Mouse (Mus musculus) hindbrain, postnatal 0 days (tissue): Measurements from ENCODE around the gene Prkar1b. TPM values are rescaled to one million over a fixed set of nuclear protein-coding genes. Genes with fewer than 3 reads are reported as not detected.

Experiments
- ATAC-seq: fragments of 200-750 bp; cut with Nextera tagmentation; 2 replicates; pipeline ENCODE4 v1.8.0; 2017; ENCODE audit warnings: mild to moderate bottlenecking, moderate TSS enrichment, moderate library complexity
- DNase-seq: peaks from one replicate; pipeline ENCODE4 v3.0.0-alpha.2; 2015; ENCODE audit warnings: low spot score
- H3K27ac ChIP-seq: fragments of 300-500 bp; sonication (generic); 2 replicates; pipeline ENCODE4 v1.5.1; 2014; ENCODE audit warnings: mild to moderate bottlenecking
- H3K27me3 ChIP-seq: fragments of 300-500 bp; sonication (generic); 2 replicates; pipeline ENCODE4 v1.6.1; 2014; ENCODE audit warnings: low read length, mixed read lengths; ENCODE audit not compliant: insufficient read depth
- H3K36me3 ChIP-seq: fragments of 300-500 bp; sonication (generic); 2 replicates; pipeline ENCODE4 v1.6.1; 2014; ENCODE audit warnings: low read length, mixed read lengths; ENCODE audit not compliant: insufficient read depth
- H3K4me1 ChIP-seq: fragments of 300-500 bp; sonication (generic); 2 replicates; pipeline ENCODE4 v1.6.1; 2014; ENCODE audit warnings: antibody characterized with exemption, low read length, mixed read lengths; ENCODE audit not compliant: insufficient read depth
- H3K4me2 ChIP-seq: fragments of 300-500 bp; sonication (generic); 2 replicates; pipeline ENCODE4 v1.6.1; 2014; ENCODE audit warnings: low read depth, mild to moderate bottlenecking, low read length, moderate library complexity, mixed read lengths
- H3K4me3 ChIP-seq: fragments of 300-500 bp; sonication (generic); 2 replicates; pipeline ENCODE4 v1.5.1; 2014; ENCODE audit warnings: low read length
- H3K9ac ChIP-seq: fragments of 300-500 bp; sonication (generic); replicated peaks from 2 replicates; pipeline ENCODE4 v1.6.1; 2014; ENCODE audit warnings: mild to moderate bottlenecking, low read length, moderate library complexity, mixed read lengths
- H3K9me3 ChIP-seq: fragments of 300-500 bp; sonication (generic); 2 replicates; pipeline ENCODE4 v1.6.1; 2016; ENCODE audit warnings: low read length, mixed read lengths
- CTCF ChIP-seq: IDR thresholded peaks from 2 replicates; pipeline ENCODE4 v1.5.1; 2016; ENCODE audit warnings: antibody characterized with exemption, control low read depth, low read depth
- WGBS: fragments of 180-500 bp; shearing (Covaris S2); extraction: QIAGEN DNeasy Blood & Tissue Kit; methylation state at CpG from one replicate; pipeline ENCODE4 v1.1.7; 2014; 5-methylcytosine and 5-hydroxymethylcytosine counted together
- polyA plus RNA-seq: library from polyadenylated mRNA; unstranded; fragments of >200 nt; fragmentation: Nextera tagmentation; extraction: Ambion mirVana; gene quantifications from 2 replicates; pipeline ENCODE4 v1.2.1, GENCODE M21; 2015
- total RNA-seq: library from RNA; depleted of rRNA; stranded (reverse); fragments of >200 nt; gene quantifications from 2 replicates; pipeline ENCODE4 v1.2.3, GENCODE M21; 2014

Prkar1b gene
- total and polyA plus RNA-seq, 2 experiments from 2014 or later: 264 to 322 TPM

DNA sequence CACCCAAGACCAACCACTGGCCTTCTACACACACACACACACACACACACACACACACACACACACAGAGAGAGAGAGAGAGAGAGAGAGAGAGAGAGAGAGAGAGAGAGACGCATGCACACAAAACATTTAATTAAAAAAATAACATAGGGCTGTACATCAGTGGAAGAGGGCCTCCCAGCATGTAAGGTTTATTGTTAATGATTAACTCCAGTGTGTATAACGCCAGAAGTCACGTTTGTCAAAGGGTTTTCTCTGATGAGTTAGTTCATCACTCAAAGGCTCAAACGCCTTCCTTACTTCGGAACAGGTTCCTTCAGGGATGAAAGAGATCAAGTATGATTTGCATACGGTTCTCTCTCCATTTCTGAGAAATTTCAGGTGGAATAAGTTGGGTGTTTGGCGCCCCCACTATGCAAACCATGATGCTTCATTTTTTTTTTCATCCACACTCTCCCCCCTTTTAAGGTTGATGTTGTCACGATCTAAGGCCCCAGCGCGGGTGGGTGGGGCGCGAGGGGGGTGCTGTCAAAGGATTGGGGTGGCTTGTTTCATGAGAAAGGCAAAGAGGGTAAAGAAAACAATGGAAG, 21.2 kb downstream of the Prkar1b start:
- Histone ChIP-seq H3K27me3 (no peaks in the 10 kb centered on the region), H3K9ac (peak overlapping the region; percentile 75), H3K4me3 (peak overlapping the region; percentile 57), H3K9me3 (no peaks in the 10 kb centered on the region), H3K4me1 (0 out of 2 replicates have a peak, but pooled peaks cover 4% of the 10 kb centered on the region), H3K27ac (peak overlapping the region; percentile 84; the same call in 1 of the 2 replicates), H3K4me2 (peak overlapping the region; percentile 83), H3K36me3 (no peaks in the 10 kb centered on the region)
- ATAC-seq (no peak), DNase-seq (peak; percentile 33)
- WGBS: 33% methylated on average over 12 of the region's 12 CpGs
- TF ChIP-seq CTCF: no peak

DNA sequence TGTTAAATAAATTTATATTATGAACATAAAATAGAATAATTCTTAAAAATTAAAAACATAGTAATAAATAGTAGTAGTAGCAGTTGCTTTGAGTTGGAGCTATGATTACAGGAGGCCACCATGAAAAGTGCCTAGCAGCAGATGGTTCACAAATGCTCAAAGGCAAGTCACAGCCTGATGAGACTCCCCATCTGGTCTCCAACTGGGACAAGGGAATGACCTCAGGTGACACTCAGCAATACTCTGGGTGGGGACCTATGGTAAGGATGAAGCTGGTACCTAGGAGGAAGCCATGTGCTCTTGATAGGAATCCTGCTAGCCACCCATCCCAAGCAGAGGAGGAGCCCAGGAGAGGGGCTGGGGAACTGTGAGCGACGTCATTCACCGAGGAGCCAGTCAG, 24.1 kb downstream of the Prkar1b start:
- no peak for TF ChIP-seq CTCF
- 66% methylated on average over 3 of the region's 3 CpGs for WGBS

DNA sequence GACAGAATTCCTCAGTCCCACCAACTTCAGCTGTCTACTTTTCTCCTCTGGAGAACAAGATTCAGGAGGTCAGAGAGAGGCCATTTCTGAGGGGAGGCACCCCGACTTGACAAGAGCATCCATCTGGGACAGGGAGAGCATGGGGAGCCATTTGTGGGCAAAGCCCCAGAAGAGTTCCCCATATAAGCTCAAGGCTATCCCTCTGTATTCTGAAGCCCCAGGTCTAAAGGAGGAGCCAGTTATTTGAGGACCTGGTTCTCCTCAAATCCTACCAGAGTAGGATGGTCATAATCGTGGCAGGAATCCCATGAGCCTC, 30.9 kb downstream of the Prkar1b start:
- no peak for TF ChIP-seq CTCF
- Histone ChIP-seq H3K9me3 (no peaks in the 10 kb centered on the region), H3K27me3 (no peaks in the 10 kb centered on the region), H3K9ac (no peak overlapping the region), H3K27ac (no peak overlapping the region), H3K4me3 (no peak overlapping the region), H3K4me2 (no peak overlapping the region), H3K4me1 (no peaks in the 10 kb centered on the region), H3K36me3 (no peaks in the 10 kb centered on the region)
- WGBS: 78% methylated on average over 2 of the region's 2 CpGs
- DNase-seq (no peak), ATAC-seq (no peak)

More for the DNA sequence above, 24.1 kb downstream of the Prkar1b start:
- H3K27me3 ChIP-seq: no peaks in the 10 kb centered on the region
- H3K4me2 ChIP-seq: no peak overlapping the region
- no peaks in the 10 kb centered on the region for H3K36me3 ChIP-seq
- H3K4me3 ChIP-seq: no peak overlapping the region
- DNase-seq (no peak), ATAC-seq (no peak)
- 0 out of 2 replicates have a peak, but pooled peaks cover 4% of the 10 kb centered on the region for H3K4me1 ChIP-seq
- H3K27ac ChIP-seq: no peak overlapping the region
- no peak overlapping the region for H3K9ac ChIP-seq
- H3K9me3 ChIP-seq: no peaks in the 10 kb centered on the region

DNA sequence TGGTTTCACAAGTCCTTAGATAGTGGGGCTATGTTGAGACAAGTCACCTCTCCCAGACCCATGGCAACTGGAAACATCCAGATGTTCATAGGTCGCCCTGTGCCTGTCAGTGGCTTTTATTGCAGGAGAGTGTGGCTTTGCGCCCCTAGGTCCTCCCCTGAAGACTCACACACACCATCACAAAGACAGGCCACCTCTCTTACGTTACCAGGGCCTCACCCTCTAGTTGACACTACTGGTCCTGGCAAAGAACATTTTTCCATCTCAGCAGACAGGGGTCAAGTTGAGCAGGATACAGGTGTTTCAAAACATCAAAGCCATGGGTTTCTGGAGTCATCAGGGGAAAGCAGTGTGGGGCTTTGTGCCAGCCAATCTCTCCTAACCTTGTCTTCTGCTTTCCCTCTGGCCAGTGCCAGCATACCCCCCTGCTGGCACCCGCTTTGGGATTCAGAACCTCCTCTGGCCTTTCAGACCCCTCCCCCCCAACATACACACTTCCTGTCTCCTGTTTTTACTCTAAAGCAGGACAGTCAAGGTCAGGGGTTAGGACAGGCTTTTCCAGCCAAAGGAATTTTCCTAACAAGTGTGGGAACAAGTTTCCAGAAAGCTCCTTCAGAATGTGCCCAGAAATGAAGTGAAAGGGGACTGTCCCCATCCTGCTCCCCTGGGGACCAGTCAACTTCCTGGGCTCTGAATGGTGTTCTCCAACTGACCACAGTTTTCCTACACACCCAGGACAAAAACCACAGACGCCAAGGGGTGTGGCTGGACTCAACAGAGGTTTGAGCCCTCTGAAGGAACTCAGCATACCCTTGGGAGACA, 31.5 kb downstream of the Prkar1b start:
- WGBS: 77% methylated on average over 5 of the region's 5 CpGs
- H3K9me3 ChIP-seq: no peaks in the 10 kb centered on the region

DNA sequence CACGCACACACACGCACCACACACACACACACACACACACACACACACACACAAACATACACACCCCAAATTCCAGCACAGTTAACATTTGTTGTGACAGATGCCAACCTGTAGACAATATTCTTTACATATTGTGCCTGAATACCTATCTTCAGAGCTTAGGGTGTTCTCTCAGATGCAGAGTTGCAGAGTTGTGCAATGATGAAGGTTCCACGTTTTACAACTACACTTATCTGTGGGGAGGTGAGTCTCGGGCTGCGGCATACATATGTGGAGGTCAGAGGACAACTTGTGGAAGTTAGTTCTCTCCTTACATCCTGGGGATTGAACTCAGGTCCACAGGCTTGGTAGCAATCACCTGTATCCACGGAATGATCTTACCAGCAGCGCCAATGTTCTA, 34.3 kb downstream of the Prkar1b start:
- Histone ChIP-seq H3K36me3 (no peaks in the 10 kb centered on the region), H3K27me3 (no peaks in the 10 kb centered on the region), H3K4me3 (no peak overlapping the region), H3K9me3 (no peaks in the 10 kb centered on the region), H3K4me2 (no peak overlapping the region), H3K27ac (no peak overlapping the region), H3K4me1 (0 out of 2 replicates have a peak, but pooled peaks cover 2% of the 10 kb centered on the region), H3K9ac (no peak overlapping the region)
- WGBS: 92% methylated on average over 7 of the region's 7 CpGs
- ATAC-seq (no peak), DNase-seq (no peak)
- TF ChIP-seq CTCF: no peak

More for the DNA sequence above, 31.5 kb downstream of the Prkar1b start:
- Histone ChIP-seq H3K4me2 (no peak overlapping the region), H3K36me3 (no peaks in the 10 kb centered on the region), H3K4me3 (no peak overlapping the region), H3K4me1 (no peaks in the 10 kb centered on the region), H3K27me3 (no peaks in the 10 kb centered on the region), H3K9ac (no peak overlapping the region), H3K27ac (no peak overlapping the region)
- no peak for TF ChIP-seq CTCF
- no peak for ATAC-seq
- no peak for DNase-seq

DNA sequence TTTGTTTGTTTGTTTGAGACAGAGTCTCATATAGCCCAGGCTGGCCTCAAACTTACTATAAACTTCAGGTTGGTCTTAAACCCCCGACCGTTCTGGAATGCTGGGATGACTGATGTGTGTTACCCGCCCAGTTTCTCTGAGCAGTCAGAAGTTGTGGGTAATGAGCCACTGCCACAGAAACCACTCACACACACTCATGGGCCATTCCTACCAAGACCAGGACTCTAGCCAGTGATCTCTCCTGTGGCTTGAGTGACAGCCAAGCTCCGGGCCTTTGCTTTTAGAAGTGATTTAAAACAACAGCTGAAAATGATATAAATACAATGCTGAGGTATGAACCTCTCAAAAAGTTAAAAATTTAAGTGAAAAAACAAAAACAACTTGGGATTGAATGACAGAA, 34.9 kb downstream of the Prkar1b start:
- Histone ChIP-seq H3K27ac (no peak overlapping the region), H3K4me3 (no peak overlapping the region), H3K27me3 (no peaks in the 10 kb centered on the region), H3K36me3 (no peaks in the 10 kb centered on the region), H3K4me1 (0 out of 2 replicates have a peak, but pooled peaks cover 2% of the 10 kb centered on the region), H3K4me2 (no peak overlapping the region), H3K9me3 (no peaks in the 10 kb centered on the region), H3K9ac (no peak overlapping the region)
- TF ChIP-seq CTCF: no peak
- no peak for DNase-seq
- 80% methylated on average over 4 of the region's 4 CpGs for WGBS
- ATAC-seq: no peak

DNA sequence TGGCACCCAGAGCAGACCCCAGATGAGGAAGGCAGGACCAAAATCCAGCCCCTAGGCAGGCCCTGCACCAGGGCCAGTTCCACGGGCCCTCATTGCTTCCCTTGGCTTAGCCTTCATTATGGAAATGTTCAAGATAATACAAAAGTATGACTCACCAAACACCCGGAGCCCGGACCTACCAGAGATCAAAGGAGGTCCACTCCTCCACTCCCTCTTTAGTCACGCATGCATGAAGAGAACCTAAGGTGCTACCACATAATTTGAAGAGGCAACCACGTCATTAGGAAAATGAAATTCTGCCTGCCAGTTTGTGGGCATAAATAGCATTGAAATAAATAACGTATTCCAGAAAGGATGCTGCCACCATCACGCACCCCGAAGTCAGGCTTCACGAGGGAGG, 37.4 kb downstream of the Prkar1b start:
- H3K36me3 ChIP-seq: no peaks in the 10 kb centered on the region
- no peaks in the 10 kb centered on the region for H3K27me3 ChIP-seq
- WGBS: 70% methylated on average over 9 of the region's 9 CpGs
- no peak for DNase-seq
- H3K4me1 ChIP-seq: 0 out of 2 replicates have a peak, but pooled peaks cover 2% of the 10 kb centered on the region
- H3K4me2 ChIP-seq: no peak overlapping the region
- H3K9ac ChIP-seq: no peak overlapping the region
- no peak for TF ChIP-seq CTCF
- no peaks in the 10 kb centered on the region for H3K9me3 ChIP-seq
- no peak for ATAC-seq
- no peak overlapping the region for H3K27ac ChIP-seq
- H3K4me3 ChIP-seq: no peak overlapping the region
